Mouse (Mus musculus): ENCODE data around the gene Mtm1. TPM values are rescaled to one million over a fixed set of nuclear protein-coding genes. Genes with fewer than 3 reads are reported as not detected.

Gene Mtm1
- total RNA-seq (2014; rRNA removed; ENCODE audit: low replicate concordance) = 3.8 and 9.2 TPM in 2 replicates
- 7.8 and 8.5 TPM in 2 replicates for polyA plus RNA-seq (2015; fragmentation: Nextera tagmentation; extraction: Ambion mirVana)

GRCm38 (mm10) chrX:71210467-71210866, at the start of gene Mtm1:
Gene Mtm1, plus strand, starts transcription at chrX:71210767.
- Histone ChIP-seq H3K4me2 (ENCODE audit: low read depth, low read length) (no peak within 1 kb of the TSS), H3K27ac (ENCODE audit: low read depth) (no peak within 1 kb of the TSS), H3K9me3 (replicated peaks; ENCODE audit: control insufficient read depth, low read length) (no peaks in the 10 kb centered on the region), H3K4me3 (ENCODE audit: low read depth, low read length) (no peak within 1 kb of the TSS), H3K27me3 (ENCODE audit: control insufficient read depth, insufficient read depth, low read length) (no peaks in the 10 kb centered on the region), H3K4me1 (ENCODE audit: control insufficient read depth, insufficient read depth) (no peaks in the 10 kb centered on the region), H3K9ac (replicated peaks; ENCODE audit: low read depth, low read length) (no peak within 1 kb of the TSS), H3K36me3 (replicated peaks; ENCODE audit: control insufficient read depth, insufficient read depth, low read length) (no peaks in the 10 kb centered on the region)
- DNase-seq (ENCODE audit: low spot score) (no peak), ATAC-seq (ENCODE audit: insufficient read depth, low read depth) (no peak)
- WGBS = 77% methylated on average over 1 of the region's 1 CpGs
- TF ChIP-seq CTCF (IDR thresholded peaks at IDR 0.05; ENCODE audit: low read depth) (no peak), EP300 (IDR thresholded peaks at IDR 0.05; ENCODE audit: low read depth) (no peak)

DNA sequence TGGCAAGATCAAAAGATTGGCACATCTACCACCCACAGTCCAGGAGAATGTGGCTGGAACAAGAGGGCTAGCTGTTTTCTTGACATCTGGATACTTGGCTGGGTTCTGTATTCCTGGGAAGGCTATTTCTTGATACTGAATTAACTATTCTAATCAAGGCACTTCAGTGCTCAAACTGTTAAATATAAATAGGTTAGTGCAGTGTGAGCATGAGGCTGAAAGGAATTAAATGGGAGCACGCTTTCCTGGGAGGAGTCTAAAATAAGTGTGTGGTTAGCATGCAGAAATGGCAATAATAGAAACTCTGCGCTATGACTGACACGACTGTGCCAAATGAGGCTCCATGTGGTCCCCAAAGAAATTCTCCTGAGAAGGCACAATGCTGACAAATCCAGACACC, 29.0 kb upstream of the Mtm1 start:
- no peak overlapping the region for H3K4me2 ChIP-seq (ENCODE audit: low read depth, low read length)
- H3K4me3 ChIP-seq (ENCODE audit: low read depth, low read length) = no peak overlapping the region
- H3K27ac ChIP-seq (ENCODE audit: low read depth) = no peak overlapping the region
- H3K9ac ChIP-seq (replicated peaks; ENCODE audit: low read depth, low read length) = no peak overlapping the region
- no peaks in the 10 kb centered on the region for H3K27me3 ChIP-seq (ENCODE audit: control insufficient read depth, insufficient read depth, low read length)
- no peaks in the 10 kb centered on the region for H3K9me3 ChIP-seq (replicated peaks; ENCODE audit: control insufficient read depth, low read length)
- DNase-seq (ENCODE audit: low spot score) (no peak), ATAC-seq (ENCODE audit: insufficient read depth, low read depth) (no peak)
- H3K4me1 ChIP-seq (ENCODE audit: control insufficient read depth, insufficient read depth) = no peaks in the 10 kb centered on the region
- no peaks in the 10 kb centered on the region for H3K36me3 ChIP-seq (replicated peaks; ENCODE audit: control insufficient read depth, insufficient read depth, low read length)
- TF ChIP-seq CTCF (IDR thresholded peaks at IDR 0.05; ENCODE audit: low read depth) (no peak), EP300 (IDR thresholded peaks at IDR 0.05; ENCODE audit: low read depth) (no peak)
- WGBS = 49% methylated on average over 3 of the region's 3 CpGs

- Histone ChIP-seq H3K27ac (ENCODE audit: low read depth) (no peak overlapping the region), H3K4me3 (ENCODE audit: low read depth, low read length) (no peak overlapping the region), H3K9me3 (replicated peaks; ENCODE audit: control insufficient read depth, low read length) (no peaks in the 10 kb centered on the region), H3K27me3 (ENCODE audit: control insufficient read depth, insufficient read depth, low read length) (no peaks in the 10 kb centered on the region), H3K4me1 (ENCODE audit: control insufficient read depth, insufficient read depth) (no peaks in the 10 kb centered on the region), H3K4me2 (ENCODE audit: low read depth, low read length) (no peak overlapping the region), H3K36me3 (replicated peaks; ENCODE audit: control insufficient read depth, insufficient read depth, low read length) (no peaks in the 10 kb centered on the region), H3K9ac (replicated peaks; ENCODE audit: low read depth, low read length) (no peak overlapping the region)
- no peak for TF ChIP-seq EP300 (IDR thresholded peaks at IDR 0.05; ENCODE audit: low read depth)
- no peak for TF ChIP-seq CTCF (IDR thresholded peaks at IDR 0.05; ENCODE audit: low read depth)
- DNase-seq (ENCODE audit: low spot score) (no peak), ATAC-seq (ENCODE audit: insufficient read depth, low read depth) (no peak)
- WGBS = 55% methylated on average over 4 of the region's 4 CpGs
These were observed 26.9 kb upstream of the Mtm1 start for GRCm38 (mm10) chrX:71183671-71184070.

DNA sequence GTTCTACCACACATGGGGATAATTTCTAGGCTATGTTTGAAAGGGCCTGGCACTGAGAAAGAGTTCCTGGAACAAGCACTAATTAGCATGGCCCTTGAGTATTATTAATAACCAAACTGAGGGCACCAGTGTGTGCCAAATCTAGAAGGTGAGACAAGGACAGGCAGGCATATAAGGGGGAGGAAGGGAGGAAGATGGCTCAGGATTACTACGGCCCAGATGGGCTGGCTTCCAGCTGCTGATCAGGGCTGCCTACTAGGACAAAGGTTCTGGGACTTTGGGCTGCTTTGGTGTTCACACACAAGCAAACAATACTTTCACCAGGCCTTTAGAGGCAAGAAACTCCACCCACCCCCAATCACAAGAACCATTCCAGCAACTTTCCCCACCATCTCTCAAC, 24.2 kb upstream of the Mtm1 start:
- WGBS = 36% methylated on average over 1 of the region's 1 CpGs
- Histone ChIP-seq H3K27ac (ENCODE audit: low read depth) (no peak overlapping the region), H3K9me3 (replicated peaks; ENCODE audit: control insufficient read depth, low read length) (no peaks in the 10 kb centered on the region), H3K9ac (replicated peaks; ENCODE audit: low read depth, low read length) (no peak overlapping the region), H3K4me1 (ENCODE audit: control insufficient read depth, insufficient read depth) (no peaks in the 10 kb centered on the region), H3K4me2 (ENCODE audit: low read depth, low read length) (no peak overlapping the region), H3K27me3 (ENCODE audit: control insufficient read depth, insufficient read depth, low read length) (no peaks in the 10 kb centered on the region), H3K4me3 (ENCODE audit: low read depth, low read length) (no peak overlapping the region), H3K36me3 (replicated peaks; ENCODE audit: control insufficient read depth, insufficient read depth, low read length) (no peaks in the 10 kb centered on the region)
- DNase-seq (ENCODE audit: low spot score) (peak; percentile 16), ATAC-seq (ENCODE audit: insufficient read depth, low read depth) (no peak)
- no peak for TF ChIP-seq CTCF (IDR thresholded peaks at IDR 0.05; ENCODE audit: low read depth)
- TF ChIP-seq EP300 (IDR thresholded peaks at IDR 0.05; ENCODE audit: low read depth) = no peak

GRCm38 (mm10) chrX:71204776-71205175, 5.8 kb upstream of the Mtm1 start:
- ATAC-seq (ENCODE audit: insufficient read depth, low read depth) (no peak), DNase-seq (ENCODE audit: low spot score) (no peak)
- no peak for TF ChIP-seq EP300 (IDR thresholded peaks at IDR 0.05; ENCODE audit: low read depth)
- TF ChIP-seq CTCF (IDR thresholded peaks at IDR 0.05; ENCODE audit: low read depth) = no peak
- Histone ChIP-seq H3K9me3 (replicated peaks; ENCODE audit: control insufficient read depth, low read length) (no peaks in the 10 kb centered on the region), H3K27ac (ENCODE audit: low read depth) (no peak overlapping the region), H3K27me3 (ENCODE audit: control insufficient read depth, insufficient read depth, low read length) (no peaks in the 10 kb centered on the region), H3K9ac (replicated peaks; ENCODE audit: low read depth, low read length) (no peak overlapping the region), H3K4me2 (ENCODE audit: low read depth, low read length) (no peak overlapping the region), H3K36me3 (replicated peaks; ENCODE audit: control insufficient read depth, insufficient read depth, low read length) (no peaks in the 10 kb centered on the region), H3K4me3 (ENCODE audit: low read depth, low read length) (no peak overlapping the region), H3K4me1 (ENCODE audit: control insufficient read depth, insufficient read depth) (no peaks in the 10 kb centered on the region)
- WGBS = 73% methylated on average over 2 of the region's 2 CpGs

- Histone ChIP-seq H3K4me3 (ENCODE audit: low read depth, low read length) (no peak overlapping the region), H3K4me2 (ENCODE audit: low read depth, low read length) (no peak overlapping the region), H3K4me1 (ENCODE audit: control insufficient read depth, insufficient read depth) (no peaks in the 10 kb centered on the region), H3K9me3 (replicated peaks; ENCODE audit: control insufficient read depth, low read length) (no peaks in the 10 kb centered on the region), H3K9ac (replicated peaks; ENCODE audit: low read depth, low read length) (no peak overlapping the region), H3K36me3 (replicated peaks; ENCODE audit: control insufficient read depth, insufficient read depth, low read length) (no peaks in the 10 kb centered on the region), H3K27me3 (ENCODE audit: control insufficient read depth, insufficient read depth, low read length) (no peaks in the 10 kb centered on the region), H3K27ac (ENCODE audit: low read depth) (no peak overlapping the region)
- DNase-seq (ENCODE audit: low spot score) (no peak), ATAC-seq (ENCODE audit: insufficient read depth, low read depth) (no peak)
- TF ChIP-seq EP300 (IDR thresholded peaks at IDR 0.05; ENCODE audit: low read depth) (no peak), CTCF (IDR thresholded peaks at IDR 0.05; ENCODE audit: low read depth) (no peak)
- WGBS = 67% methylated on average over 1 of the region's 1 CpGs
These were observed 4.6 kb upstream of the Mtm1 start for GRCm38 (mm10) chrX:71205821-71206542.
